Mouse (Mus musculus): ENCODE data around the gene Brd4. TPM values are rescaled to one million over a fixed set of nuclear protein-coding genes. Genes with fewer than 3 reads are reported as not detected.

Gene Brd4
- polyA plus RNA-seq, 1 experiment from 2014 or later = 134 TPM

Other genes starting within 250 kb of the Brd4 start
- gene Rrp1b, start 248.6 kb downstream of the Brd4 start, polyA plus RNA-seq (2016; fragmentation: Nextera tagmentation; extraction: Ambion mirVana) = 100 and 110 TPM in 2 replicates
- gene Hsf2bp, start 248.4 kb downstream of the Brd4 start, polyA plus RNA-seq (2016; fragmentation: Nextera tagmentation; extraction: Ambion mirVana) = 0.63 and 0.79 TPM in 2 replicates
- gene Notch3, start 117.9 kb downstream of the Brd4 start, polyA plus RNA-seq (2016; fragmentation: Nextera tagmentation; extraction: Ambion mirVana) = 23.8 and 32.1 TPM in 2 replicates
- 0.11 TPM in 1 of 2 replicates, not detected in the other for gene Ephx3, start 95.2 kb downstream of the Brd4 start, polyA plus RNA-seq (2016; fragmentation: Nextera tagmentation; extraction: Ambion mirVana)
- gene Akap8, start 36.5 kb upstream of the Brd4 start, polyA plus RNA-seq (2016; fragmentation: Nextera tagmentation; extraction: Ambion mirVana) = 142 and 157 TPM in 2 replicates
- gene Akap8l, start 65.9 kb upstream of the Brd4 start, polyA plus RNA-seq (2016; fragmentation: Nextera tagmentation; extraction: Ambion mirVana) = 84.7 and 106 TPM in 2 replicates
- gene Wiz, start 104.7 kb upstream of the Brd4 start, polyA plus RNA-seq (2016; fragmentation: Nextera tagmentation; extraction: Ambion mirVana) = 36.7 and 37.2 TPM in 2 replicates
- 0.33 and 0.53 TPM in 2 replicates for gene Rasal3, start 118.9 kb upstream of the Brd4 start, polyA plus RNA-seq (2016; fragmentation: Nextera tagmentation; extraction: Ambion mirVana)
- not detected in 2 replicates for gene Pglyrp2, start 139.4 kb upstream of the Brd4 start, polyA plus RNA-seq (2016; fragmentation: Nextera tagmentation; extraction: Ambion mirVana)
- gene Cyp4f39, start 168.0 kb upstream of the Brd4 start, polyA plus RNA-seq (2016; fragmentation: Nextera tagmentation; extraction: Ambion mirVana) = not detected in 2 replicates
- gene Cyp4f17, start 221.3 kb upstream of the Brd4 start, polyA plus RNA-seq (2016; fragmentation: Nextera tagmentation; extraction: Ambion mirVana) = 5.6 and 9.2 TPM in 2 replicates